Mouse (Mus musculus) thymus, adult 18-20 months (tissue): ENCODE results near the gene Spem2.
A peak's percentile ranks its signal among the peaks of the same experiment; 100 is the strongest.

Source experiments
- DNase-seq, 2 experiments: peaks; one replicate each; pipeline ENCODE4 v3.0.0; 2022; ENCODE audit warnings: mixed read lengths in 2 of 2

The Spem2 gene

GRCm38 (mm10) chr11:69835326-69835965 is 17.2 kb upstream of the Spem2 start:
- no peak for DNase-seq

GRCm38 (mm10) chr11:69834001-69834549 is 15.8 kb upstream of the Spem2 start:
- DNase-seq = peak in 1 of 2 experiments; percentile 37

- no peak for DNase-seq
Observed at GRCm38 (mm10) chr11:69833554-69833953, 15.3 kb upstream of the Spem2 start.

GRCm38 (mm10) chr11:69828832-69829231 is 10.6 kb upstream of the Spem2 start:
- no peak for DNase-seq

GRCm38 (mm10) chr11:69823456-69823855 is 5.2 kb upstream of the Spem2 start:
- DNase-seq = no peak

- no peak for DNase-seq
Observed at GRCm38 (mm10) chr11:69822080-69822479, 3.8 kb upstream of the Spem2 start, which contains the start of gene Spem1. Gene Spem1, minus strand, starts transcription at chr11:69822180.

- no peak for DNase-seq
Observed at GRCm38 (mm10) chr11:69818871-69819270, 606 bp upstream of the Spem2 start.

GRCm38 (mm10) chr11:69816520-69816919 is 1.7 kb downstream of the Spem2 start:
- no peak for DNase-seq

- DNase-seq = no peak
Observed at GRCm38 (mm10) chr11:69815155-69815554, 3.1 kb downstream of the Spem2 start, which contains the start of gene Gm39566. Gene Gm39566, minus strand, starts transcription at chr11:69815298.

GRCm38 (mm10) chr11:69810280-69810679 is 8.0 kb downstream of the Spem2 start:
- no peak for DNase-seq

- no peak for DNase-seq
Observed at GRCm38 (mm10) chr11:69807641-69808040, 10.6 kb downstream of the Spem2 start.

- no peak for DNase-seq
Observed at GRCm38 (mm10) chr11:69806378-69806777, 11.9 kb downstream of the Spem2 start.

GRCm38 (mm10) chr11:69804972-69805909 is 13.0 kb downstream of the Spem2 start, which contains the start of gene Tmem102:
Gene Tmem102, minus strand, starts transcription at chr11:69805624.
- DNase-seq = no peak

GRCm38 (mm10) chr11:69804652-69804940 is 13.7 kb downstream of the Spem2 start:
- DNase-seq = no peak

GRCm38 (mm10) chr11:69803786-69804651 is 14.2 kb downstream of the Spem2 start:
- peak; percentile 59 to 70 for DNase-seq

- no peak for DNase-seq
Observed at GRCm38 (mm10) chr11:69803328-69803727, 14.9 kb downstream of the Spem2 start.

- peak; percentile 63 to 69 for DNase-seq
Observed at GRCm38 (mm10) chr11:69802648-69803105, 15.6 kb downstream of the Spem2 start.

- DNase-seq = no peak
Observed at GRCm38 (mm10) chr11:69801379-69801977, 16.8 kb downstream of the Spem2 start, which contains the start of gene Fgf11. Gene Fgf11, minus strand, starts transcription at chr11:69801857.

GRCm38 (mm10) chr11:69800392-69801197 is 17.7 kb downstream of the Spem2 start:
- DNase-seq = no peak

- DNase-seq = no peak
Observed at GRCm38 (mm10) chr11:69800138-69800391, 18.2 kb downstream of the Spem2 start.

- no peak for DNase-seq
Observed at GRCm38 (mm10) chr11:69799394-69800137, 18.7 kb downstream of the Spem2 start.
